Mouse (Mus musculus): Measurements from ENCODE around the gene Sit1. TPM values are rescaled to one million over a fixed set of nuclear protein-coding genes. Genes with fewer than 3 reads are reported as not detected.
"Not testable (repeated sequence)": the region's sequence is repeated elsewhere in the genome, so short reads cannot be mapped to it uniquely, and the experiment has no call there.

Sit1 gene
- polyA plus RNA-seq, 1 experiment: 17.1 TPM

- H3K27ac ChIP-seq (ENCODE audit: insufficient read depth, low read length): peak overlapping the region; percentile 94
Observed at GRCm38 (mm10) chr4:43493846-43494240, 10.3 kb upstream of the Sit1 start.

DNA sequence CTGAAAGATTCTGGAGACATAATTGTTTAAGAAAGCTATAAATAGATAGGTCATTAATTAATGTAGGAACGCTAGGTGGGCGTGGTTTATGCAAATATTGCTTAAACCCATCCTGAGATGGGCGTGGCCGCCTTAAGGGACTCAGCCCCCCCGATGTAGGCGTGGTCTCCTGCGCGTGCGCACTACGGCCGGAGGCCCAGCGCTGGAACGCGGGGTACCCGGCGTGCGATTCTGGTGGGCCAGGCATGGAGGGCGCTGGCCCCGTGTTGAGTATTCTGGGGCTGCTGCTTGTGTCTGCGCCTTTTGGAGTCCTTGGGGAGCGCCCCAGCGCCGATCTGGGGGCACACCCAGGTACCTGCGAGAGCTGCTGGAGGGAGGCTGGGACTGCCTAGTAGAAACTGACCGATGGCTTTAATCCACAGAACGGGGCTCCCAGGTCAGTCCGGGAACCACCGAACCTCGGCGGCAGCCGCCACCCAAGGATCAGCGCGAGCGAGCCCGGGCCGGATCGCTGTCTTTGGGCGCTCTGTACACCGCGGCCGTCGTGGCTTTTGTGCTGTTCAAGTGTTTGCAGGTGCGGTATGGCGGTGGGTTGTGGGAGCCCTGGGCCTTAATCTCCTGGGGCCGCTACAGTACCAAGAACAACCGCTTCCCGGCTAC is 9.8 kb upstream of the Sit1 start:
- H3K36me3 ChIP-seq (ENCODE audit: control insufficient read depth, insufficient read depth, low read length): 0 out of 2 replicates have a peak, but pooled peaks cover 2% of the 10 kb centered on the region
- TF ChIP-seq CTCF (IDR thresholded peaks at IDR 0.05; ENCODE audit: extremely low read depth, insufficient read depth, insufficient read length, insufficient replicate concordance) (no peak), POLR2A (IDR thresholded peaks at IDR 0.05; ENCODE audit: low read depth, low read length) (peak; percentile 82)
- H3K27me3 ChIP-seq (ENCODE audit: control insufficient read depth, insufficient read depth, low read length): no peaks in the 10 kb centered on the region
- peaks cover 2% of the 10 kb centered on the region; the same call in 1 of the 2 replicates for H3K4me1 ChIP-seq (ENCODE audit: control insufficient read depth, insufficient read depth, insufficient read length)
- WGBS: under 1% methylated on average over 47 of the region's 47 CpGs
- peak; percentile 90 to 95 for DNase-seq (ENCODE audit: low read depth in 1 of 2, low spot score in 2 of 2)
- H3K4me3 ChIP-seq (ENCODE audit: extremely low read depth, insufficient read depth, insufficient read length): peak overlapping the region; percentile 98
- H3K27ac ChIP-seq (ENCODE audit: insufficient read depth, low read length): peak overlapping the region; percentile 94

More at GRCm38 (mm10) chr4:43493846-43494240, 10.3 kb upstream of the Sit1 start:
- Histone ChIP-seq H3K36me3 (ENCODE audit: control insufficient read depth, insufficient read depth, low read length) (0 out of 2 replicates have a peak, but pooled peaks cover 2% of the 10 kb centered on the region), H3K4me1 (ENCODE audit: control insufficient read depth, insufficient read depth, insufficient read length) (peaks cover 6% of the 10 kb centered on the region; the same call in 1 of the 2 replicates), H3K4me3 (ENCODE audit: extremely low read depth, insufficient read depth, insufficient read length) (peak overlapping the region; percentile 98), H3K27me3 (ENCODE audit: control insufficient read depth, insufficient read depth, low read length) (no peaks in the 10 kb centered on the region)
- TF ChIP-seq CTCF (IDR thresholded peaks at IDR 0.05; ENCODE audit: extremely low read depth, insufficient read depth, insufficient read length, insufficient replicate concordance) (no peak), POLR2A (IDR thresholded peaks at IDR 0.05; ENCODE audit: low read depth, low read length) (no peak)
- no peak for DNase-seq (ENCODE audit: low read depth in 1 of 2, low spot score in 2 of 2)
- 2% methylated on average over 9 of the region's 9 CpGs for WGBS

DNA sequence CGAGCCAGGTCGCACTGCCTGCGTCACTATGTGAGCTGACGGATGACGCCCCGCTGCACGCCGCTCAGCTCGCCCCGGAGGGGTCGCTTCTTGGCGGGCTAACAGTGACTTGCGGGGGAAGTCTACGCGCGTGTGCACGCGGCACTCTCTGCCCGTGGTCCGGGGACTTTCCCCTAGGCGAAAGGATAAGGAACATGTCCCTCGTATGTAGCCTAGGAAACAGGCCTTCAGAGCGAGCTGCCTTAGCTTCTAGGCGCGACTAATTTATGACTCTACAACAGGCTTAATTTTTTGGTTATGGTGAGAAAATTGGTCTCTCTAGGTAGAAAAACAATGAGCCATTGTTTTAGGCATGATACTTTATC is 9.3 kb upstream of the Sit1 start, which contains the start of gene Ccdc107:
TSS of gene Ccdc107 (plus strand) at position 80 of the 365 bp plus-strand sequence.
- H3K27ac ChIP-seq (ENCODE audit: insufficient read depth, low read length): peak within 1 kb of the TSS; percentile 94
- 0 out of 2 replicates have a peak, but pooled peaks cover 2% of the 10 kb centered on the region for H3K36me3 ChIP-seq (ENCODE audit: control insufficient read depth, insufficient read depth, low read length)
- peak; percentile 89 to 95 for DNase-seq (ENCODE audit: low read depth in 1 of 2, low spot score in 2 of 2)
- H3K4me3 ChIP-seq (ENCODE audit: extremely low read depth, insufficient read depth, insufficient read length): peak within 1 kb of the TSS; percentile 98
- no peaks in the 10 kb centered on the region for H3K27me3 ChIP-seq (ENCODE audit: control insufficient read depth, insufficient read depth, low read length)
- no peaks in the 10 kb centered on the region; the same call in 1 of the 2 replicates for H3K4me1 ChIP-seq (ENCODE audit: control insufficient read depth, insufficient read depth, insufficient read length)
- TF ChIP-seq CTCF (IDR thresholded peaks at IDR 0.05; ENCODE audit: extremely low read depth, insufficient read depth, insufficient read length, insufficient replicate concordance) (0 out of 2 replicates have a peak, but pooled peaks have one; percentile 5), POLR2A (IDR thresholded peaks at IDR 0.05; ENCODE audit: low read depth, low read length) (no peak)
- WGBS: under 1% methylated on average over 25 of the region's 25 CpGs

DNA sequence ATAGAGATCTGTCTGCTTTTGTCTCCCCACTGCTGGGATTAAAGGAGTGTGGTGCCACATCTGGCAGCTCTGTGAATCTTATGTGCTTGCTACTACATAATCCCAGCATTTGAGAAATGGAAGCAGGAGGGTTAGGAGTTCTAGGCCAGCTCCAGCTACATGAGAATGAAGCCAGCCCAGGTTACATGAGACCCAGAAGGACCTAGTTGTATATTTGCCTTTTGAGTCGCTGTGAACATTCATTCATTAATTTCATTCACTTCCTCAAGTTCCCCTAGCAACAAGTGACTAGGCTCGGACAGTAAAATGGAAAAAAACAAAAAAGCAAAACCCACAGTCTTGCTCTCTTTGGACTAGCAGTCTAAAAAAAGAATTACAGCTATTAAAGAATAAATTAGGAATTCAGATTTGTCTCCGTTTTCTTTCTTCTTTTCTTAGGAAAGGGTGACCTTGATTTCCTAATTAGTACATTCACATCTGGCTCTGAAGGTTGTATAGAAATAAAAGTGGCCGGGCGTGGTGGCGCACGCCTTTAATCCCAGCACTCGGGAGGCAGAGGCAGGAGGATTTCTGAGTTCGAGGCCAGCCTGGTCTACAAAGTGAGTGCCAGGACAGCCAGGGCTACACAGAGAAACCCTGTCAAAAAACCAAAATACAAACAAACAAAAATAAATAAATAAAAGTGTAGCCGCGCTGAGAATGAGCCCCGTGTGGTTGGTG is 8.7 kb upstream of the Sit1 start:
- Histone ChIP-seq H3K4me1 (ENCODE audit: control insufficient read depth, insufficient read depth, insufficient read length) (no peaks in the 10 kb centered on the region; the same call in 1 of the 2 replicates), H3K27me3 (ENCODE audit: control insufficient read depth, insufficient read depth, low read length) (no peaks in the 10 kb centered on the region), H3K36me3 (ENCODE audit: control insufficient read depth, insufficient read depth, low read length) (0 out of 2 replicates have a peak, but pooled peaks cover 2% of the 10 kb centered on the region), H3K27ac (ENCODE audit: insufficient read depth, low read length) (peak overlapping the region; percentile 59), H3K4me3 (ENCODE audit: extremely low read depth, insufficient read depth, insufficient read length) (0 out of 2 replicates have a peak overlapping the region, but pooled peaks have one; percentile 11)
- no peak for TF ChIP-seq CTCF (IDR thresholded peaks at IDR 0.05; ENCODE audit: extremely low read depth, insufficient read depth, insufficient read length, insufficient replicate concordance)
- TF ChIP-seq POLR2A (IDR thresholded peaks at IDR 0.05; ENCODE audit: low read depth, low read length): no peak
- 30% methylated on average over 12 of the region's 12 CpGs for WGBS
- peak in 1 of 2 experiments; percentile 50 for DNase-seq (ENCODE audit: low read depth in 1 of 2, low spot score in 2 of 2)

- 83% methylated on average over 5 of the region's 5 CpGs for WGBS
- Histone ChIP-seq H3K27ac (ENCODE audit: insufficient read depth, low read length) (no peak overlapping the region), H3K4me3 (ENCODE audit: extremely low read depth, insufficient read depth, insufficient read length) (no peak overlapping the region), H3K27me3 (ENCODE audit: control insufficient read depth, insufficient read depth, low read length) (no peaks in the 10 kb centered on the region), H3K4me1 (ENCODE audit: control insufficient read depth, insufficient read depth, insufficient read length) (no peaks in the 10 kb centered on the region; the same call in 1 of the 2 replicates), H3K36me3 (ENCODE audit: control insufficient read depth, insufficient read depth, low read length) (no peaks in the 10 kb centered on the region)
- TF ChIP-seq POLR2A (IDR thresholded peaks at IDR 0.05; ENCODE audit: low read depth, low read length): no peak
- TF ChIP-seq CTCF (IDR thresholded peaks at IDR 0.05; ENCODE audit: extremely low read depth, insufficient read depth, insufficient read length, insufficient replicate concordance): no peak
- no peak for DNase-seq (ENCODE audit: low read depth in 1 of 2, low spot score in 2 of 2)
Observed at GRCm38 (mm10) chr4:43490801-43491200, 7.3 kb upstream of the Sit1 start.

DNA sequence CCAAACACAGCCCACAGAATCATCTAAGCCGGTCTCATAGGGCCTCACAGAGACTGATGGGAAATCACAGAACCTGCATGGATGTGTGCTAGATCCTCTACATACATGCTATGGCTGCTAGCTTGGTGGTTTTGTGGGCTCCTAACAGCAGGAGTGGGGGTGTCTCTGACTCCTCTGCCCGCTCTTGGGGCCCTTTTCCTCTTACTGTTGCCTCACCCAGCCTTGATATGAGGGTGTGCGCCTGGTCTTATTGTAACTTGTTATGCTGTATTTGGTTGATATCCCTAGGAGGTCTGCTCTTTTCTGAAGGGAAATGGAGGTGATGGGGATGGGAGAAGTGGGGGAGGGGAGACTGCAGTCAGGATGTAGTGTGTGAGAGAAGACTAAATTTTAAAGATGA is 6.1 kb upstream of the Sit1 start:
- no peak for DNase-seq (ENCODE audit: low read depth in 1 of 2, low spot score in 2 of 2)
- WGBS: 94% methylated on average over 3 of the region's 3 CpGs
- no peak overlapping the region for H3K27ac ChIP-seq (ENCODE audit: insufficient read depth, low read length)
- TF ChIP-seq POLR2A (IDR thresholded peaks at IDR 0.05; ENCODE audit: low read depth, low read length): no peak
- no peak for TF ChIP-seq CTCF (IDR thresholded peaks at IDR 0.05; ENCODE audit: extremely low read depth, insufficient read depth, insufficient read length, insufficient replicate concordance)
- H3K36me3 ChIP-seq (ENCODE audit: control insufficient read depth, insufficient read depth, low read length): no peaks in the 10 kb centered on the region
- H3K4me3 ChIP-seq (ENCODE audit: extremely low read depth, insufficient read depth, insufficient read length): no peak overlapping the region
- H3K27me3 ChIP-seq (ENCODE audit: control insufficient read depth, insufficient read depth, low read length): no peaks in the 10 kb centered on the region
- no peaks in the 10 kb centered on the region; the same call in 1 of the 2 replicates for H3K4me1 ChIP-seq (ENCODE audit: control insufficient read depth, insufficient read depth, insufficient read length)

DNA sequence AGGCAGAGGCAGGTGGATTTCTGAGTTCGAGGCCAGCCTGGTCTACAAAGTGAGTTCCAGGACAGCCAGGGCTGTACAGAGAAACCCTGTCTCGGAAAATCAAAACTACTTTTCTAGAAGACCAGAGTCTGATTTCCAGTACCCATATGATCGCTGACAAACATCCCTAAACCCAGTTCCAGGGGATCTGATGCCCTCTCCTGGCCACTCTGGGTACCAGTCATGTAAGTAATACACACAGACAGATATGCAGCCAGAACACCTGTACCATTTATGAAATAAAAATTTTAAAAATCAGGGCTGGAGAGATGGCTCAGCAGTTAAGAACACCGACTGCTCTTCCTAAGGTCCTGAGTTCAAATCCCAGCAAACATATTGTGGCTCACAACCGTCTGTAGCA is 2.1 kb upstream of the Sit1 start:
- not testable (repeated sequence) for DNase-seq (ENCODE audit: low read depth in 1 of 2, low spot score in 2 of 2); H3K4me3 ChIP-seq (ENCODE audit: extremely low read depth, insufficient read depth, insufficient read length); H3K27ac ChIP-seq (ENCODE audit: insufficient read depth, low read length); H3K27me3 ChIP-seq (ENCODE audit: control insufficient read depth, insufficient read depth, low read length); H3K36me3 ChIP-seq (ENCODE audit: control insufficient read depth, insufficient read depth, low read length)
- peaks cover 21% of the 10 kb centered on the region; the same call in 1 of the 2 replicates for H3K4me1 ChIP-seq (ENCODE audit: control insufficient read depth, insufficient read depth, insufficient read length)
- WGBS: 92% methylated on average over 5 of the region's 5 CpGs

All from spleen, adult 2 months (tissue).